Comparison of ENCODE assay signal across 8 mouse cellular contexts in the genomic region with DNA sequence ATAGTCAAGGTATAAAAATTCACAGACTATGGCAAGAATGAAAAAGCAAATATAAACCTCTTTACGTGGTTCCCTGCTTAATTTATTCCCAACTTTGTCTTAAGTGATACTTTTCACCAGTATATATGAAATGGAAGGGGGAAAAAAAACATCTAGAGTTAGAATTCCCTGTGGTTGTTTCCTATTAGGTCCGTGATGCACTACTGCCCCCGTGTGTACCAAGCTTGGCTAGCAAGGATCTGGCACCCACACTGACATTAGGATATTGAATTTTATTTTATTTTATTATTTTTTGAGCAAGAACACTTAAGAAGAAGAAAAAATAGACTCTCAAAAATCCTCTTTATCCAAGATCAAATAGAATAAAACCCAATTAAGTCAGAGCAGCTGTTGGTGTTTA.
DNase-seq lines count a peak whose midpoint lies in the region; ATAC-seq lines count a peak whose summit lies in the region.

No protein-coding gene starts in this region.

- no peak overlapping the region for H3K9ac ChIP-seq in kidney, embryonic 14.5 days (ENCODE audit: low read depth, low read length)

- no peaks in the 10 kb centered on the region; the same call in 1 of the 2 replicates for H3K9me3 ChIP-seq in kidney, embryonic 14.5 days (ENCODE audit: control insufficient read depth, low read length)

- no peaks in the 10 kb centered on the region for H3K4me1 ChIP-seq in kidney, embryonic 14.5 days (ENCODE audit: control insufficient read depth, insufficient read depth, low read length)

- peak; percentile 41 for DNase-seq in adrenal gland, postnatal 10 days
- no peak for DNase-seq in adrenal gland, adult 18-20 months (ENCODE audit: low spot score in 2 of 2)
- DNase-seq in kidney, postnatal 10 days = peak; percentile 54
- peak; percentile 52 to 56 for DNase-seq in cerebellum, postnatal 36 days
- DNase-seq in layer of hippocampus, postnatal 14 days (ENCODE audit: low spot score in 2 of 2) = peak; percentile 56 to 78
- DNase-seq in right cerebral cortex, postnatal 14 days = peak; percentile 60

- no peak for ATAC-seq in kidney, embryonic 14.5 days (ENCODE audit: low FRiP score, low TSS enrichment)
- no peak for ATAC-seq in activated CD4-positive, CD25-positive, alpha-beta regulatory T cell, adult 4 months

- H3K4me2 ChIP-seq in kidney, embryonic 14.5 days (replicated peaks; ENCODE audit: low read depth, low read length) = no peak overlapping the region

- no peak overlapping the region for H3K4me3 ChIP-seq in kidney, embryonic 14.5 days (ENCODE audit: low read length)

- H3K27me3 ChIP-seq in kidney, embryonic 14.5 days (ENCODE audit: control insufficient read depth, insufficient read depth, low read length) = no peaks in the 10 kb centered on the region

- H3K27ac ChIP-seq in kidney, embryonic 14.5 days (ENCODE audit: low read depth, low read length) = no peak overlapping the region

- no peaks in the 10 kb centered on the region for H3K36me3 ChIP-seq in kidney, embryonic 14.5 days (ENCODE audit: control insufficient read depth, insufficient read depth, low read length)

- 32% methylated on average over 3 of the region's 3 CpGs for whole genome bisulfite sequencing in kidney, embryonic 14.5 days

Comparison
In these comparisons a context has a peak if more than half of its experiments do, and no peak if none do; other contexts are left out.
1. DNase-seq: peak in adrenal gland, postnatal 10 days (single experiment), kidney, postnatal 10 days (single experiment), cerebellum, postnatal 36 days (2 of 2), layer of hippocampus, postnatal 14 days (2 of 2) and right cerebral cortex, postnatal 14 days (single experiment); none in adrenal gland, adult 18-20 months (0 of 2).